Mouse (Mus musculus): ENCODE data around the gene Adrb1.

Gene Adrb1

DNA sequence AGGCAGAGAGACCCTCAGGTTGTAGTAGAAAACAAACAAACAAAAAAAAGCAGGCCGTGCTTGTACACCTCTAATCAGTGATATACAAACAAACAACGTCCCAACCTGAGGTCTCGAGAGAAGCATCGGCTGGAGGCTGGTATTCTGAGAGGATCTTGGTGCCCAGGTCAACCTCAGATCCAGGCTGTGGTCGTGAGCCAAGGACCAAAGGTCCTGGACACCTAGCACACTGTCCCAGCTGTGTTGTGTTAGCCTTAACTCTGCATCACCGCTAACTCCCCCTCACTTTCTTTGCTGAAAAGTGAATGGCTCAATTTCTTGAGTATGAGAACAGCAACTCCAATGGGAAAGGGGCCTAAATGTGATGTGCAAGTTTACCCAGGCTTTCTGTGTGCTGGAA lies 32.5 kb upstream of the Adrb1 start:
- no peaks in the 10 kb centered on the region for H3K36me3 ChIP-seq (ENCODE audit: control insufficient read depth, insufficient read depth, low read length, poor library complexity, severe bottlenecking)
- no peaks in the 10 kb centered on the region for H3K27me3 ChIP-seq (ENCODE audit: control insufficient read depth, insufficient read depth, low read length, poor library complexity, severe bottlenecking)
- DNase-seq (ENCODE audit: low read depth, low spot score) = no peak

DNA sequence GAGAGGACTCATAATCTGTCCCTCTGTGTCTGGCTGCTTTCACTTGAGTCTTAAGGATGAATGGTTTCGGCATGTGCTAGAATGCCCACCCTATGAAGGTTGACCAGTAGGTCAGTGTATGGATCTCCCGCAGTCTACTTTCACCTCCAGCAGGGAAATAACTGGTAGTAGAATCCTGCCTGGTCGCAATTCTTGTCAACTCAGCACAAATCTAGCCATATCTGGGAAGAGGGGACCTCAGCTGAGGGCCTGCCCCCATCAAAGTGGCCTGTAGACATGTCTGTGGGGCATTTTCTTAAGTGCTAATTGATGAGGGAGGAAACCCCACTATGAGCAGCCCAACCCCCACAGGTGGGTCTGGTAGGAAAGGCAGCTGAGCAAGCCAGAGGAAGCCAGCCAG lies 30.9 kb upstream of the Adrb1 start:
- Histone ChIP-seq H3K27me3 (ENCODE audit: control insufficient read depth, insufficient read depth, low read length, poor library complexity, severe bottlenecking) (no peaks in the 10 kb centered on the region), H3K36me3 (ENCODE audit: control insufficient read depth, insufficient read depth, low read length, poor library complexity, severe bottlenecking) (no peaks in the 10 kb centered on the region)
- DNase-seq (ENCODE audit: low read depth, low spot score) = no peak

DNA sequence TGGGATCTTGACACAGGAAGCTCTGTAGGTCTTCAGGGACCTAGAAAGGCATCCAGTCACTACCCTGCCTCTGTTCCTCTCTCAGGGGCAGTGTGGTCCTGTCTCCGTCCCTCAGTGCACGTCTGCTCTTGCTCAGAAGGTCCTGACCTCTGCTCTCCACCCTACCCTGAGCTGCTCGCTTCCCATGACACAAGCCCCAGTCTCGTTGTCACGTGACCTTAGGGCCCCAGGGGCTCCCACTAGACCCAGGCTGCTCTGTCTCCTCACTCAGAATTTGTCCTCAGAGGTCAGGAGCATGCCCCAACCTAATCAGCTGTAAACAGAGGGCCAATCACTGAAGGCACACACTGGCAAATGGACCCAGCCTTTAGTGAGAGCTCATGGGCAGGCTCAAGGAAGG lies 29.5 kb upstream of the Adrb1 start:
- no peak for DNase-seq (ENCODE audit: low read depth, low spot score)
- no peaks in the 10 kb centered on the region for H3K36me3 ChIP-seq (ENCODE audit: control insufficient read depth, insufficient read depth, low read length, poor library complexity, severe bottlenecking)
- H3K27me3 ChIP-seq (ENCODE audit: control insufficient read depth, insufficient read depth, low read length, poor library complexity, severe bottlenecking) = no peaks in the 10 kb centered on the region

- H3K27me3 ChIP-seq (ENCODE audit: control insufficient read depth, insufficient read depth, low read length, poor library complexity, severe bottlenecking) = no peaks in the 10 kb centered on the region
- no peaks in the 10 kb centered on the region for H3K36me3 ChIP-seq (ENCODE audit: control insufficient read depth, insufficient read depth, low read length, poor library complexity, severe bottlenecking)
- no peak for DNase-seq (ENCODE audit: low read depth, low spot score)
Observed at GRCm38 (mm10) chr19:56697370-56698144, 24.4 kb upstream of the Adrb1 start.

DNA sequence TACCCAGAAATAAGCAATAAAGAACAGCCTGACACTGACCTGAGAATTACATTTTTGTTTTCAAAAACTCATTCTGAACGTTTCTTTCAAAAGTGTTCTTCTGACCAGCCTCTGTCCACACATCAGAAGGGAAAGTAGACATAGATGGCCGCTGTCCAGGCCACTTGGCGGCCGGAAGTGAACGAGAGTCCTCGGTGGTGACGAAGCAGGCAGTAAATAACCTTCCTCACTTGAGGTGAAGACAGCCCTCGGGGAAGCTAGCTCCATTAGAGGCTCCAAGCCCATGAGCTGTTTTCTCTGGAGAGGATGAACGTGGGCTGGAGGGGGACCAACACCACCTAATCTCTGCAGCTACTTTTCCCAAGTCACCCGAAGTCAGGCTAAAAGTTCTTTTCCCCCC lies 21.2 kb upstream of the Adrb1 start:
- no peak for DNase-seq (ENCODE audit: low read depth, low spot score)
- no peaks in the 10 kb centered on the region for H3K27me3 ChIP-seq (ENCODE audit: control insufficient read depth, insufficient read depth, low read length, poor library complexity, severe bottlenecking)
- H3K36me3 ChIP-seq (ENCODE audit: control insufficient read depth, insufficient read depth, low read length, poor library complexity, severe bottlenecking) = no peaks in the 10 kb centered on the region

DNA sequence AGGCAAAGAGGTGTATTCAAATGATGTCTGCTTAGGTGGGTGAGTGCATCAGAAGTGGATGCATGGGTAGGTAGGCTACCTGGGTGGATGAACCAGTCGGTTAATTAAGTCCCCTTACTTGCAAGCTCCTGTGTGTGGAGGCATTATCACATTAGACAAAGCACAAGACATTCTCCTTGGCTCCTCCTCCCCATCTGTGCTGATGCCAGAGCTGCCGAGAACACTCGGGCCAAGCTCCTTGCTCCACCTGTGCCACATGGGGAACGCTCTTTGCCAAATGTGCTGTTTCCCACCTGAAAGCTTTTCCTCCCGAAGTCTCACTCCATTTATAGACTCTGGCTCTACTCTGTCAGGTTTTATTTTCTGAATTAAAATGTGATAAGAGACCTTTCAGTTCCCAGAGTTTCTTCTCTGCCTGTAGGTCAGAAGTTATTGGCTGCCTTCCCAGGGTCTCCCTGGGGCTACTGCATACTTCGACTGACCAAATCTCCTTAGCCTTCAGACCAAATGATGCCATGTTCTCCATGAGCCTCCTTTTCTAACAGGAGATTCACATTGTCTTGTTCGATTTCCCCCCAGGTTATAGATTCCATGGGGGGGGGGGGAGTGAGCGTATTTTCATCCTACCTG lies 20.5 kb upstream of the Adrb1 start:
- Histone ChIP-seq H3K27me3 (ENCODE audit: control insufficient read depth, insufficient read depth, low read length, poor library complexity, severe bottlenecking) (no peaks in the 10 kb centered on the region), H3K36me3 (ENCODE audit: control insufficient read depth, insufficient read depth, low read length, poor library complexity, severe bottlenecking) (no peaks in the 10 kb centered on the region)
- DNase-seq (ENCODE audit: low read depth, low spot score) = no peak

GRCm38 (mm10) chr19:56702039-56702438 lies 20.0 kb upstream of the Adrb1 start:
- DNase-seq (ENCODE audit: low read depth, low spot score) = no peak
- Histone ChIP-seq H3K27me3 (ENCODE audit: control insufficient read depth, insufficient read depth, low read length, poor library complexity, severe bottlenecking) (no peaks in the 10 kb centered on the region), H3K36me3 (ENCODE audit: control insufficient read depth, insufficient read depth, low read length, poor library complexity, severe bottlenecking) (no peaks in the 10 kb centered on the region)

DNA sequence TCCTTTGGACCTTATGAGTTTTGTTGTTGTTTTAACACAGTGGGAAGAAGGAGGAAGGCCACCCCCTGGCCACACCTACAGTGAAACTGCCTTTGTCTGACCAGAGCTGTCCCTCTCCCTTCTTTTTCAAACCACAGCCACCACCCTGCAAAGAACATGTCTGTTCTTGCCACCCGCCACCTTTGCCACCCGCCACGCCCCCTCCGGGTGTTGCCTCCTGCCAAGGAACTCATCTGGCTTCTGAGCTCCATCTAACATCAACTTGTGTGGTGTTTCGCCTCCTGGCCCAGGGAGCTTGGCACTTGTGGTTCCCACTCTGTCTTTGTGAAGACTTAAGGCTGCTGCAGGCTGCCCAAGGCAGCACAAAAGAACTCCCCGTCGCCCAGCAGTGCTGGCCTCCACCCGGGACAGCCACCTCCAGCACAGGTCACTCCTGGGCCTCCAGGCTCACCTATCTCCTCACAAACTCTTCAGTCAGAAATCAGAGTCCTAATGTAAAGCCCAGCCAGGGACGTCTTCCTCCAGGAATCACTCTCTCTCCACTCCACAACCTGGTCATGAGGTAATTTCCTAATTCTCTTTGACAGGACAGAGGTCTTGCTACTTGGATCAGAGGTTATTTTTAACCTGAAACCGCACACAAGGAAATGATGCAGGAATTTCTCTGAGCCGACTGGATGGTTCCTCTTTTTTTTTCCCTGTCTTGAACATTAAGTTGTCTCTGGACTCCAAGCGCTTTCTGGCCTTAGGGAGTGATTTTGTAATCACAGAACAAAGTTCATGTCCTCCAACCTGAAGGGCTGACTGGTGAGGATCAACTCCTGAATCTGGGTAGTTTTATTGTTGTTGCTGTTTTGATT lies 18.5 kb upstream of the Adrb1 start:
- no peak for DNase-seq (ENCODE audit: low read depth, low spot score)
- Histone ChIP-seq H3K36me3 (ENCODE audit: control insufficient read depth, insufficient read depth, low read length, poor library complexity, severe bottlenecking) (no peaks in the 10 kb centered on the region), H3K27me3 (ENCODE audit: control insufficient read depth, insufficient read depth, low read length, poor library complexity, severe bottlenecking) (no peaks in the 10 kb centered on the region)

DNA sequence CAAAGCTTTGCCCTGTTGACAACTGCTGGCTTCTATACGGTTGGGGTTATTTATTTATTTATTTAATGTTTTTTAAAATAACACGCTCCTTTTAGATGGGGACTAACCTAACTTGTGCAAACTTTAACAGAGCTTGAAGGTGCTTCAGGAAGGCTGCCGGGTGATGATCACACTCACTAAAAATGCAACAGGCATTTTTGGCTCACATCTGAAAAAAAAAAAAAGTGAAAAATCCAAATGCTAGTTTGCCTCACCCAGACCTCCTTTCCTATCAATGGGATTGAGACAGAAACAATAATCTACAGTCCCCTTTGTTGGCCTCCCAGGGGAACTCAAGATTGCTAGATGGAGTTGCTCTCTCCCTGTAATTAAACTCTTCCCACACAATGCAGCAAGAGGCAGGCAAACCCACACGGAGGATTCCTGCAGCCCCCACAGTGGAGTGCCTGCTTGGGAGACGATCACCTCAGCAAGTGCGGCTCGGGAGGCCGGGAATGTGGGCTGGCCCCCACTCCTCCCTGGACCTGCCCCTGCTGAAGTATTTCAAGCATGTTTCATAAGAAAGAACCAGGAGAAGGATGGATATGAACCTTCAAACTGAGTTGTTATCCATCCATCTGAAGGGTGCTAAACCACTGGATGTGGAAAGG lies 16.8 kb upstream of the Adrb1 start:
- H3K27me3 ChIP-seq (ENCODE audit: control insufficient read depth, insufficient read depth, low read length, poor library complexity, severe bottlenecking) = no peaks in the 10 kb centered on the region
- DNase-seq (ENCODE audit: low read depth, low spot score) = no peak
- H3K36me3 ChIP-seq (ENCODE audit: control insufficient read depth, insufficient read depth, low read length, poor library complexity, severe bottlenecking) = no peaks in the 10 kb centered on the region

DNA sequence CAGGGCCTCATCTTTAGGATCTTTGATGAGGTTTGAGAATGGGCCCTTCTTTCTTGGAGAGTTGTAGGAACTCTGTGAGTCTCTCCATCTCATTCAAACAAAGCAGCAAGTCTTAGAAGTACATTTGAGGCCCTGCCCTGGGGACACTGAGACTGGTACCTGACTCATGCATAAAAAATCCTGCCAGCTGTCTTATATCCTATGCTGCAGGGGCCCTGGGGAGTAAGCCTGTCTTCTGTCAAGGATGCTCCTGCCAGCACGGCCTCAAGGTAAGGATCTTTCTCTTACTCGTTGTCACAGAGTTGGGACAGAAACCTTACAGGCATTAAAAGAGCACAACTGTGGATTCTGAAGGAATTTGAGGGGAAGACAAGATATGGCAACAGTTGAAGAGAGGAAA lies 13.2 kb upstream of the Adrb1 start:
- no peaks in the 10 kb centered on the region for H3K36me3 ChIP-seq (ENCODE audit: control insufficient read depth, insufficient read depth, low read length, poor library complexity, severe bottlenecking)
- no peak for DNase-seq (ENCODE audit: low read depth, low spot score)
- no peaks in the 10 kb centered on the region for H3K27me3 ChIP-seq (ENCODE audit: control insufficient read depth, insufficient read depth, low read length, poor library complexity, severe bottlenecking)

DNA sequence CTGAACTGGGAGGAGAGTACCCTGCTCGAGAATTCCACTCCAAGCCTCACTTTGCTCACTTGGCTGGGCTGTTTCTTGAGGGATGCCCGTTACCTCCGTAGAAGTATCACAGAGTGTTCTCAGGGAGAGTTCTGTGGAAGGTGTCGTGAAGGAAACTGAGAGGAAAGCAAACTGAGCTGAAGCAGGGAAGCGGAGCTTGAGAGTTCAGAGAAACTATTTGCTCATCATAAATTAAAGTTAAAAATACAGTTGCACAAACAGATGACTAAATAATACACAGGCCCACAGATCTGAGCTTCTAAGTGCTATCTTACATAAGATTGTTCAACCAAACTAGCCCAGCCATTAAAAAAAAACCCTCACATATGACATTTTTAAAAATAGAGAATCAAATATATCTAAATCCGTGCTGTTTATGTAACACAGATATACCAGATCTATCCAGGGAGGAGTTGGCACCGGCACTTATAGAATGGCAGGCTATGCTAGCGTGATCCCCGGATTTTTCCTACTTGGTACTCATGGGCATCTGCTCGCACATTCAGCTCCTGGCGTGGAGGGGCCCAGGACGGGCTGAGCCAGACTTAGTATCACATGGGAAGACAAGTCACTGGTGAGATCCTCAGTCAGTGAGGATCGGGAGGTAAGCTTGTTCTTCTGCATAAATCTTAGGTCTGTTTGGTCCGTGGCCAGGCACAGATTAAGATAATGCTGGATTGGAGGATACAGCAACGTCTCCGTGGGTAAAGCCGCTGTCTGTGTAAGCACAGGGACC lies 11.7 kb upstream of the Adrb1 start:
- no peaks in the 10 kb centered on the region for H3K36me3 ChIP-seq (ENCODE audit: control insufficient read depth, insufficient read depth, low read length, poor library complexity, severe bottlenecking)
- DNase-seq (ENCODE audit: low read depth, low spot score) = no peak
- H3K27me3 ChIP-seq (ENCODE audit: control insufficient read depth, insufficient read depth, low read length, poor library complexity, severe bottlenecking) = no peaks in the 10 kb centered on the region

DNA sequence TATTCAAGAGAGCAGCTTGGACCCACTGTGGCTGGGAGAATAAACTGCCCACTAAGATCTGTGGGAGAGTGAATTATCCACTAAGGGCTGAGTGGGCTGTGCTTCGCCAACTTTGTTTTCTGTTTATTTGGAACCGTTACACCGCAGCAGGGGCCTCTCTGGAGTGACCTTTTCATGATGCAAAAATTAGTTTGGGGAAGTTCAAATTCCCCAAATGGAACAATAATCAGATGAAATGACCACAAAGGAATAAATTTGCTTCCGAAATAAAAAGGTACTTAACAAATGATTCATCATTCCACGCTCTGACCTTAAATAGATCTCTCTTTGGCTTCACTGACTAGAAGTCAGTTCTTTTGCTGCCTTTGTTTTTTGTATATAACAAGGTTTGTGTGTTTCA lies 8.4 kb upstream of the Adrb1 start:
- Histone ChIP-seq H3K27me3 (ENCODE audit: control insufficient read depth, insufficient read depth, low read length, poor library complexity, severe bottlenecking) (no peaks in the 10 kb centered on the region), H3K36me3 (ENCODE audit: control insufficient read depth, insufficient read depth, low read length, poor library complexity, severe bottlenecking) (no peaks in the 10 kb centered on the region)
- DNase-seq (ENCODE audit: low read depth, low spot score) = no peak

DNA sequence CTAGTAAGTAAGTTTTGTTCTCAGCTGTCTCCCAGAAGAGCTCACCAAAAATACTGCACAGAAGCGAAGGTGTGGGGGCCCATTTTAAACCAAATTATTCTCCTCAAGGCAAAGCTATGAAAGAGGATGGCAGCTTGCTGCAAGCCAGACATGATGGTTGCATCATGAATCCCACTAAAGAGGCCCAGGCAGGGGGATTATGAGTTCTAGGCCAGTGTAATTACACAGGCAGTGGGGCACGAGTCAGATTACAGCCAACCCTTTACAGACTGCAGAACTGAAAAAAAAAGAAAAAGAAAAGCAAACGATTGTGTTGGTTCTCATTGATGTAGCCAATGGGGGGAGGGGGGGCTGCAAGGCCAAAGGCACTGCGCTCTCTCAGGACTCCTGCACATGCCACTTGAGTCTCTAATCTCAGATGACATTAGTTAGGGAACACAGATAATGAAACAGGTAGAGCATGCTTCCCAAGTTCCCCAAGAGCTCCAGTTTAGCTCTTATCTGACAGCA lies 7.3 kb upstream of the Adrb1 start:
- Histone ChIP-seq H3K27me3 (ENCODE audit: control insufficient read depth, insufficient read depth, low read length, poor library complexity, severe bottlenecking) (no peaks in the 10 kb centered on the region), H3K36me3 (ENCODE audit: control insufficient read depth, insufficient read depth, low read length, poor library complexity, severe bottlenecking) (no peaks in the 10 kb centered on the region)
- DNase-seq (ENCODE audit: low read depth, low spot score) = no peak

GRCm38 (mm10) chr19:56718046-56718445 lies 4.0 kb upstream of the Adrb1 start:
- Histone ChIP-seq H3K27me3 (ENCODE audit: control insufficient read depth, insufficient read depth, low read length, poor library complexity, severe bottlenecking) (no peaks in the 10 kb centered on the region; the same call in 1 of the 2 replicates), H3K36me3 (ENCODE audit: control insufficient read depth, insufficient read depth, low read length, poor library complexity, severe bottlenecking) (no peaks in the 10 kb centered on the region)
- no peak for DNase-seq (ENCODE audit: low read depth, low spot score)

Measured in splenic B cell, adult 2 months (primary cell).